Mouse (Mus musculus) cortical plate, adult 2 months (tissue): ENCODE measurements around the gene Myl6b. TPM values are rescaled to one million over a fixed set of nuclear protein-coding genes. Genes with fewer than 3 reads are reported as not detected.
"Not testable (repeated sequence)": the region's sequence is repeated elsewhere in the genome, so short reads cannot be mapped to it uniquely, and the experiment has no call there.

Experiments
- H3K27ac ChIP-seq: fragments of 200-500 bp; 2 replicates; pipeline ENCODE4 v1.5.1; 2012; ENCODE audit warnings: low read length, control low read depth, inconsistent platforms; ENCODE audit not compliant: insufficient read depth
- H3K4me1 ChIP-seq: fragments of 200-500 bp; 2 replicates; pipeline ENCODE4 v1.6.1; 2011; ENCODE audit warnings: low read length; ENCODE audit not compliant: control insufficient read depth, insufficient read depth
- H3K4me3 ChIP-seq: fragments of 200-500 bp; 2 replicates; pipeline ENCODE4 v1.5.1; 2011; ENCODE audit warnings: mild to moderate bottlenecking, low read length, control low read depth; ENCODE audit not compliant: insufficient read depth
- CTCF ChIP-seq: fragments of 200-500 bp; IDR thresholded peaks from 2 replicates; pipeline ENCODE4 v1.5.1; 2011; ENCODE audit warnings: mild to moderate bottlenecking, control low read depth, low read length; ENCODE audit not compliant: insufficient read depth; ENCODE audit errors: extremely low read depth
- POLR2A ChIP-seq: fragments of 200-500 bp; IDR thresholded peaks from 2 replicates; pipeline ENCODE4 v1.6.1; 2011; ENCODE audit warnings: mild to moderate bottlenecking, low read length, control low read depth; ENCODE audit not compliant: insufficient read depth; ENCODE audit errors: extremely low read depth
- polyA plus RNA-seq: library from polyadenylated mRNA; depleted of rRNA; stranded (reverse); fragments of >200 nt; gene quantifications from 2 replicates; pipeline ENCODE4 v1.2.3, GENCODE M21; 2012

Myl6b gene
- polyA plus RNA-seq, 1 experiment: 36.7 TPM

DNA sequence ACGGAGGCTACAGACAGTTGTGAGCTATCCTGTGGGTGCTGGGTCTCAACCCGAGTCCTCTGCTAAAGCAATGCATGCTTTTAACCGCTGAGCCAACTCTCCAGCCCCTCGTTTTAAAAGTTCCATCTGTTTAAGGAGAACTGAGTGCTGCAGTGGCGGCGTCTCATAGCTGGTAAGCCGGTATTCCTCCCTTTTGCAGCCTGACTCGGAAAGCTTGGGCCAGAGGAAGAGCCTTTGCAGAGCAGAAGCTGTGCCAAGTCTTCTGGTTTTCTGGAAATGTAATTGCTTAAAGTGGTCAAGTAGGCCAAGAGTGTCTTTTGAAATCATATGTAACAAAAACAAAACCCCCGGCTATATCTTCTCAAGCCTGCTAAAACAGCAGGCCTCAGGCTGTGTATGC is 9.8 kb upstream of the Myl6b start:
- TF ChIP-seq CTCF (no peak), POLR2A (no peak)
- Histone ChIP-seq H3K4me1 (peaks cover 1% of the 10 kb centered on the region; the same call in 1 of the 2 replicates), H3K27ac (no peak overlapping the region), H3K4me3 (no peak overlapping the region)

GRCm38 (mm10) chr10:128505974-128506373 is 7.5 kb upstream of the Myl6b start:
- Histone ChIP-seq H3K4me1 (peaks cover 1% of the 10 kb centered on the region; the same call in 1 of the 2 replicates), H3K4me3 (no peak overlapping the region)
- TF ChIP-seq POLR2A (no peak), CTCF (no peak)

DNA sequence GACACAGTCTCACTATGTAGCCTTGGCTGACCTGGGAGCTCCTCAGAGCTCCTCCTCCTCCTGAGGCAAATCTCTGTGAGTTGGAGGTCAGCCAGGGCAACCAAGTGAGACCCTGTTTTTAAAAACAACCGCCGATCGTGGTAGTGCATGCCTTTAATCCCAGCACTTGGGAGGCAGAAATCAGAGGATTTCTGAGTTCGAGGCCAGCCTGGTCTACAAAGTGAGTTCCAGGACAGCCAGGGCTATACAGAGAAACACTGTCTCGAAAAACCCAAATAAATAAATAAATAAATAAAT is 6.8 kb upstream of the Myl6b start:
- H3K4me3 ChIP-seq, H3K4me1 ChIP-seq, H3K27ac ChIP-seq: not testable (repeated sequence)

More at GRCm38 (mm10) chr10:128505974-128506373, 7.5 kb upstream of the Myl6b start:
- H3K27ac ChIP-seq: no peak overlapping the region

- TF ChIP-seq CTCF: no peak
- TF ChIP-seq POLR2A: no peak
- no peak overlapping the region for H3K4me3 ChIP-seq
These were observed 6.3 kb upstream of the Myl6b start for GRCm38 (mm10) chr10:128504641-128505370.

DNA sequence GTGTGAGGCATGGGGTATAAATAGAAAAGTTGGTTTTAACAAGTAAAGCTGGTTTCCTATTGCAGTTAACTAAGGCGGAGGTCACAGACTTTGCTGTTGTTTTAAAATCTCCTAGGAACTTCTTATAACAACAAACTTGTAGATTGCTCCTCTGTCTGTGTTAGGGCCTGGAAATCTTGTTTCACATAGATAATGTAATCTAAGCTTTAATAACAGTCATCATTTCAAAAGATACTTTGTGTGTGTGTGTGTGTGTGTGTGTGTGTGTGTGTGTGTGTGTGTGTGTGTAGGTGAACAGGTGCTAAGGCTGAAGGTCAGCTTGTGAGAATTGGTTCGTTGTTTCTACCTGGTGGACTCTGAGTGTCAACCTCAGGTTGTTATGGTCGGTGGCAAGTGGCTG is 5.5 kb upstream of the Myl6b start:
- TF ChIP-seq POLR2A (no peak), CTCF (no peak)
- H3K27ac ChIP-seq: 0 out of 2 replicates have a peak overlapping the region, but pooled peaks have one; percentile 15
- peaks cover 1% of the 10 kb centered on the region; the same call in 1 of the 2 replicates for H3K4me1 ChIP-seq
- no peak overlapping the region for H3K4me3 ChIP-seq

More at GRCm38 (mm10) chr10:128504641-128505370, 6.3 kb upstream of the Myl6b start:
- peak overlapping the region; percentile 15; the same call in 1 of the 2 replicates for H3K27ac ChIP-seq
- H3K4me1 ChIP-seq: peaks cover 1% of the 10 kb centered on the region; the same call in 1 of the 2 replicates

DNA sequence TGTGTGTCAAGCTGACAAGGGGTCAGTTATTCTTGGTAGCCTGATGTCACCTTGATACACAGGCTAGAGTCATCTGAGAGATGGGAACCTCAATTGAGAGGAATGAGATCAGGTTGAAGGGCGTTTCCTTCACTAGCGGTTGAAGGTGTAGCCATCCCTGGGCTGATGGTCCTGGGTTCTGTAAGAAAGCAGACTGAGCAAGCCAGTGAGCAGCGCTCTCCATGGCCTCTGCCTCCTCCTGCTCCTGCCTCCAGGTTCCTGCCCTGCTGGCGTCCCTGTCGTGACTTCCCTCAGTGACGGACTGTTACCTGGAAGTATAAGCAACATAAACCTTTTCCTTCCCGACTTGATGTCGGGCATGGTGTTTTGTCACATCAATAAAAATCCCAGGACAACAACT is 5.0 kb upstream of the Myl6b start:
- Histone ChIP-seq H3K4me3 (no peak overlapping the region), H3K27ac (no peak overlapping the region), H3K4me1 (peaks cover 1% of the 10 kb centered on the region; the same call in 1 of the 2 replicates)
- TF ChIP-seq POLR2A (no peak), CTCF (no peak)

DNA sequence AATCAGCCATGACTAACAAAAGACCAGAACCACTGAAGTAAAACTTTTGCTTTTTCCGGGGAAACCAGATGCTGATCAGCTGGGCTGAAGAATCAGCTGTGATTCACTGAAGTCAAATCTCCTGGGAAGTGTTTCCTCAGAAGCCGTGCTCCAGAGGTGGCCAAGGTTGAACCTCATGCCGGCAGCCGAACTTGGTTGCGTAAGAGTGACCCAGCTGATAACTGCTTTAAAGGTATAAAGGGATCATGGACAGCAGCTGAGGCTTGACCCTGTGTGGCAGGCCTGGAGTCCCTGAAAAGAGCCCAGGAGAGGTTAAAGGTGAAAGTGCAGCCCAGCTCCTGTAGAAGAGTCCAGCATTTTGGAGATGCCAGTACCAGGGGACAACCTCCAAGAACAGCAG is 3.9 kb upstream of the Myl6b start:
- TF ChIP-seq CTCF (no peak), POLR2A (no peak)
- Histone ChIP-seq H3K27ac (no peak overlapping the region), H3K4me1 (peaks cover 1% of the 10 kb centered on the region; the same call in 1 of the 2 replicates), H3K4me3 (no peak overlapping the region)

GRCm38 (mm10) chr10:128499116-128499671 is 709 bp upstream of the Myl6b start:
- Histone ChIP-seq H3K4me3 (peak overlapping the region; percentile 75), H3K4me1 (peaks cover under 1% of the 10 kb centered on the region; the same call in 1 of the 2 replicates)
- TF ChIP-seq POLR2A (no peak), CTCF (no peak)

DNA sequence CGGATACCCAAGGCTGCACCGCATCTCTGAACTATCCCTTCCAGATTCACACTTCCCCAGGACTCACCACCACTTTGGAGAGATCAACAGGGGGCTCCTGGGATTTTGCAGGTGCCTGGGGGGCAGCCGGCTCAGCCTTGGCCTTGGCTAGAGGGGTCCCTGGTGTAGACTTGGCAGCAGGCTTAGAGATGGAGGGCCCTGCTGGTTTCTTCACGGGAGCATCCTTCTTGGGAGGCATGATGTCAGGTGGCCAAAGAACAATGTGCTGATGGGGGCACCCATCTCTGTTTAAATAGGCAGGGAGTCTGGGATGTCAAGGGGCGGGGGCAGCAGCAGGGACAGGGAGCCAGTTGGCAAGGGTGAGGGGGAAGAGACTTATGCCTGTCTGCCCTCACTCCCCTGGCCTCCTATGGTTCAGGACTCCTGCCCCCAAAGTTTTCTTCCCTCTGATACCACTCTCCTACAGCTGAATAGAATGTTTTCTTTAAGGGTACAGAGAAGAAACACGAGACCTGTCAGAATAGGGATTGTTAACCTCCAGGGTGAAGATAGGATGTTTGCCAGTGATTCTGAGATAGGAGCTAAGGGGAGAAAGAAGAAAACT is 1.2 kb downstream of the Myl6b start:
- Histone ChIP-seq H3K4me3 (no peak overlapping the region), H3K27ac (no peak overlapping the region), H3K4me1 (no peaks in the 10 kb centered on the region)
- TF ChIP-seq POLR2A (no peak), CTCF (no peak)

More at GRCm38 (mm10) chr10:128499116-128499671, 709 bp upstream of the Myl6b start:
- peak overlapping the region; percentile 58 for H3K27ac ChIP-seq

- H3K4me1 ChIP-seq: peaks cover 2% of the 10 kb centered on the region; the same call in 1 of the 2 replicates
- no peak overlapping the region for H3K4me3 ChIP-seq
- H3K27ac ChIP-seq: no peak overlapping the region
- TF ChIP-seq POLR2A (no peak), CTCF (no peak)
These were observed 1.9 kb downstream of the Myl6b start for GRCm38 (mm10) chr10:128496509-128497077.

- Histone ChIP-seq H3K27ac (no peak overlapping the region), H3K4me1 (peaks cover 2% of the 10 kb centered on the region; the same call in 1 of the 2 replicates), H3K4me3 (no peak overlapping the region)
- TF ChIP-seq CTCF (no peak), POLR2A (no peak)
These were observed 2.6 kb downstream of the Myl6b start for GRCm38 (mm10) chr10:128495903-128496302.
